Mouse (Mus musculus): Measurements from ENCODE around the gene Rae1.

The Rae1 gene

DNA sequence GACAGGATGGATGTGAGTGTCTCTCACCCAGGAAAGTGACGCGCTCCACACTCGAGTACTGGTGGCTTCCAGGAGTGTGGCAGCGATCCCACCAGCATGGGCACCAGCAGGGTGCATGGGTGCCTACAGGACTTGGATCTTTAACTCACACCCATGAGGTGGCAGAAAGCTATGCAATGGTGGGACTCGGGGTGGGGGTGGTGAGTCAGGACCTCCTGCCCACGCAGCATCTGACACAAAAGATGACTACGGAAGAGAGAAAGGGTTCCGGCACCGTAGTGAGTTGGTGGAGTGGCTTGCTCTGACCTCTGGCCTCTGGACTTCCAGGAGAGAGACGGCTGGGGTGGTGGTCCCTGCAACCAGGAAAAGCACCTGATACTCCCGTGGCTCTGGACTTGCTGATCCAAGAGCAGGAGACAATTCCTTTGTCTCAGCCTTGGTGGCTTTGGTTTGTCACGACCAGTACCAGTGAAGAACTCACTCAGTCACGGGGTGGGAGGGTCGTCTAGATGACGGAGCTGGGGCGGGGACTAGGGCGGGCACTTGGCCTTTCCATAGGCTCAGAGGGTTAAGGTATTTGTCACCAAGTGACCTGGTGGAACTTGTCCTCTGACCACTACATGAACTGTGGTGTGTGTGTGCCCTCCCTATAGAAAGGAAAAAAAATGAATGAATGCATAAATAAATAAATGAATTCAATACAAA is 48.3 kb downstream of the Rae1 start:
- DNase-seq (ENCODE audit: low read depth, low spot score) = no peak

DNA sequence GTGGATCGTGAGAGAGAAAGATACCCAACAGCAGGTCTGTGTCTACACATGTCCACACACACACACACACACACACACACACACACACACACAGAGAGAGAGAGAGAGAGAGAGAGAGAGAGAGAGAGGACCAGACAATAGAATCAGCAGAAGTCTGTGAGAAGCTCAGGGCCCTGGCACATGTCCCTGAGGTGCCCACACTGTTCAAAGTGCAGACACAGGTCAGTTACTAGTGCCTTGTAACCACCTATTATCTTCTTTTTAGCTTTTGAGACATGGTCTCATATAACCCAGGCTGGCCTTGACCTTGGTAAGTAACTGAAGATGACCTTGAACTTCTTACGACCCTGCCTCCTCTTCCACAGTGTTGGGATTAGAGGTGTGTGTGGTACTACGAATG is 49.3 kb downstream of the Rae1 start:
- DNase-seq (ENCODE audit: low read depth, low spot score) = no peak

DNA sequence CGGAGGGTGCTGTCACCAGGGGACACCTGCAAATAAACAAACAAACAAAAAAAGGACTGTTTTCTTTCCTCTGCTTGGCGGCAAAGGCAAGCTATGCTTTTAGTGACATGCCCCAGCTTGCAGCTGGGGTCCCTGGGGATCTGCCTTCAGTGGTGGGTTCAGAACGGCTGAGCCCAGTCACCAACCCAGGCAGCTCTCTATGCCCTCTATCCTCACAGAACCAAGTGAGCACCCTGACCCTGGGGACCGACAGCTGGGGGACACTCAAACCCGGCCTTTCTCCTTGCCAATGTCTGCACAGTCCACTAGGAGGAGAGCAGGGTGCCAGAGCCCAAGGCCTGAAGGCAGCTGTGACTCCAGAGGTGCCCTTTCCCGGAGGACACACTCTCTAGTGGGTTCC is 49.9 kb downstream of the Rae1 start:
- DNase-seq (ENCODE audit: low read depth, low spot score) = no peak

DNA sequence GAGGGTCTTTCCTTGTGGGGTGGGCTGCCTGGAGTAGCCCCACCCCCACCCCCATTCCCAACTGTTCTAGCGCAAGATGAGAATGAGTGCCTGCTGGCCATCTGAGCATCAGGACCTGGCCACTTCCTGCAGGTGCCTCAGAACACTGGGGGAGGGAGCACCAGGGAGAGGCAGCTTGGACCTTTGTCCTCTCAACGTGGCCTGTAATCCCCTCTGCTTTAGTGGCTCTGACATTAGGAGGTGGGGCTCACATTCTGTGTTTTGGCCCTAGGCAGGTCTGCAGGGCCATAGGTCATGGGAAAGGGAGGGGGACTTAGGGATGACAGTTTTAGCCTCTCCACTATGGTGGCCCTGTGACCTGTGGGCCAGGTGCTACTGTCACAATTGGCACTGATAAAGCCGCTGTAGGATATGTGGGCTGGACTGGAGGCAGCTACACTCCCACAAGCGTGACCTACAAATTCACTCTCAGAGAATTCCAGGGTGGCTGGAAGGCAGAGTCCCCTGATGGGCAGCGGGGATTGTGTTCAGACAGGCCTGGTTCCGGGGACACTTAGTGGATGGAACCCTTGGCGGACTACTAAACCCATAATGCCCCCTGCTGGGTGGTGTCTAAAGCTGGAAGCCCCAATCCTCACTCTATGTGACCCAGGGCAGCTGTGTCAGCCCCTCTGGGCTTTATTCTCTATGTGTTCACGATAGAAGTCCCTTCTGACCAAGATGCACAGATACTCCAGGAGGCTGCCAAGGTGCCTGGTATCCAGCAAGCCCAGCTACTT is 50.9 kb downstream of the Rae1 start:
- DNase-seq (ENCODE audit: low read depth, low spot score) = no peak

DNA sequence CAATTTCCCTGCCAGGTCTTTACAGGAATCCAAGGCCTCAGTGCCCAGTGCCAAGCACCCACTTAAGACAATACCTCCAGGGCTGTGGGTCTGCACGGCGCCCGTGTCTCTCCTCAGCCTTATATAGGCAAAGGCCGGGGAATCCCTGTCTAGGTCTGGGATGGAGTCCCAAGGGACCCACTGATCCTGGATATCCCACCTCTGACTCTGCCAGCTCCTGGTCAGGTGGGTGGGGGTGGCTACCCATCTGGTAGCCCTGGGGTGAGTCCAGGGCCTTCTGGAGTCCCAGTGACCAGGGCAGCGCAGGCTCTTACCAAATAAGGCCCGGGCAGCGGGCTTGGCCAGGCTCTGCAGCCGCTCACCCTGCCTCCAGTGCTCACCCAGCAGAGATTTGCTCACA is 53.0 kb downstream of the Rae1 start:
- DNase-seq (ENCODE audit: low read depth, low spot score) = no peak

DNA sequence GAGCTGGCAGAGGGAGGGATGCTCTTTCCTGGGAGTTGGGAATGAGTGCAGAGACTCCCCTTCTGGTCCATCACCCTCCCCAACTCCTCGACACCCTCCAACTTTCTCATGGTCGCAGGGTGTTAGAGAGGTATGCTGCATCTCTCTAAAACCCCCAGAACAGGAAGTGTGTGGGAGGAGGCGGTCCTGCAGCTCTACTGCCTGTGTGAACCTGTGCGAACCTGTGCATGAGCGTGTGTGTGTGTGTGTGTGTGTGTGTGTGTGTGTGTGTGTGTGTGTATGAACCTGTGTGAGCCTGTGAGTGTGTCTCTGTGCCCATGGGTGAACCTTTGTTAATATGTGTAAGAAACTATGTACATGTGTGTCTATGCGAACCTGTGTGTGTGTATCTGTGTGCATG is 53.9 kb downstream of the Rae1 start:
- DNase-seq (ENCODE audit: low read depth, low spot score) = no peak

DNA sequence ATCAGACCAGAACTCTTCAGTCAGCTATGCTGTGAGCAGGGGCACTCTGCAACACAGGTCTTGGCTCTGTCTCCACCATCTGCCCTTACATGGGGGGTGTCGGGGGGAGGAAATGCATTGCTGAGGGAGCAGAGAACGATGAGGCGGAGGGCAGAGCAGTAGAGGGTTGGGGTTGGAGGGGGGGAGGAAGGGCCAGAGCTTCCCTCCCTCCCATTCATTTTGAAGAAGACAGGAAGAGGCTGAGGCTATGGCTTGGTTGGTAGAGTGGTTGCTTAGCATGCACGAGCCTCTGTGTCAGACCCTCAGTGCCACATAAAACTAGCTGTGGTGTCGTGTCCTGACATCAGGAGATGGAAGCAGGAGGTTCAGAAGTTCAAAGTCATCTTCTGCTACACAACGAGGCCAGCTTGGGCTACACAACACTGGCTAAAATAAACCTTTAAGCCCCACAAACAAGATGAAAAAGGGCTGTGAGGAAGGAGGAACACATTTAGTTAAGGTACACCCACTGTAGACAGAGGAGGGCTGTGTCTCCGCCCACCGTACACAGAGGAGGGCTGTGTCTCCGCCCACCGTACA is 56.5 kb downstream of the Rae1 start:
- DNase-seq (ENCODE audit: low read depth, low spot score) = no peak

DNA sequence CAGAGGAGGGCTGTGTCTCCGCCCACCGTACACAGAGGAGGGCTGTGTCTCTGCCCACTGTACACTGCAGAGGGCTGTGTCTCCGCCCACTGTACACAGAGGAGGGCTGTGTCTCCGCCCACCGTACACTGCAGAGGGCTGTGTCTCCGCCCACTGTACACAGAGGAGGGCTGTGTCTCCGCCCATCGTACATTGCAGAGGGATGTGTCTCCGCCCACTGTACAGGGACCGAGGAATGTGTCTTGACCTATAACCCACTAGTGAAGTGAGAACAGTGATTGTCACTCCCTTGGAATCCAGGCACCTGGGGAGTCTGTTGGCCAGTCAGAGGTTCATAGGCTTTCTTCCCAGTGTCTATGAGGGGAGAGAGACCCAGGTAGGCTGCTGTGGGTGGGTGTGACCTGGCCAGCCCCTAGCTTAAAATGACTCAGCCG is 57.0 kb downstream of the Rae1 start:
- no peak for DNase-seq (ENCODE audit: low read depth, low spot score)

DNA sequence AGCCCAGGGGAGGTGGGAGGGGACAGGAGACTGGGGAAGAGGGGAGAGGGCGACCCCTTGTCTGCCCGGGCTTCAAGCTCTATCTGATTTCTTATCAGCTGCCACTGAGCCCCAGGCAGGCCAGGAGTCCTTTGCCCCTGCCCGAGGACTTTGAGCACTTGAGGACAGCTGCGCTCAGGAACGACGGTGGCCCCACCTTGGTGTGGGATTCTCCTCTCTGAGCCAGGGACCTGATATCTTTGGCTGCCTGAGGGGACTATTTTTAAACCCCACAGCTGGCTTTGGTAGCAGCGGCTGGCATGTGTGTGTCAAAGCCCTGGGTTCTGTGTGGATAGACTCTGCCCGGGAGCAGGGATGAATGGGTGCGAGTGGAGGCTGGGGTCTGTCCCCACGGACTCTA is 57.7 kb downstream of the Rae1 start:
- DNase-seq (ENCODE audit: low read depth, low spot score) = no peak

DNA sequence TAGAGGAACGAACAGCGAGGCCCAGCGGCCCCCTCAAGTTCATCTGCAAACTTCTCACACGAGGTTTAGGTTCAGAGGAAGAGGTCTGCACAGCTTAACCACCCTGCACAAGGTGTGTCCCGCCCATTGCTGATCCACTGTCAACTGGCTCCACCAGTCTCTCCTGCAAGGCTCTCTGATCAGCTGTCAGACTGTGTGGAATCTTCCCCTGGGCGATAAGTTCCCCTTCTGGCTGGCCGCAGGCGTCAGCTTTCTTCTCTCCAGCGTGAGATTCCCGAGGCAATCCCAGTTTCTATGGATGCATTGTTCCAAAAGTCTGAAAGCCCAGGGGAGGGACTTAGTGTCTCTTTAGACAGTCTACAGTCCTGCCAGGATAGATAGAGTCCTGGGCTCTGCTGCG is 58.3 kb downstream of the Rae1 start:
- no peak for DNase-seq (ENCODE audit: low read depth, low spot score)

DNA sequence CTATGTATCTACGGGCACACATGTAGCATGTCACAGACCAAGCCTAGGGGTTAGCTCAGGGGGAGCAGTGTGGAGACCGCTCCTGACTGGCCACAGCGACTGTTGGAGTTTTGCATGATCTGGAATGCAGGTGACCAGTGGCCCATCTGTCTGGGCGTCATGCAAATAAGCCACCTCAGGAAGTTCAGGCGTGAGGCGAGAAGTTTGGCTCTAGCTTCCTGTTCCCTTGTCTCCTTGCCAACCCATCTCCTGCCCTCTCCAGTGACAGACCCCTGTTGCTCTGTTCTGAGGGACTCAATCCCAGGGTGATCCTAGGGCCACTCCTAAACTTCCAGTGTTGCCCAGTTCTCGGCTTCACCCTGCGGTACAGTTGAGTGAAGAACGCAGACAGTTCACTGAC is 60.5 kb downstream of the Rae1 start:
- no peak for DNase-seq (ENCODE audit: low read depth, low spot score)

DNA sequence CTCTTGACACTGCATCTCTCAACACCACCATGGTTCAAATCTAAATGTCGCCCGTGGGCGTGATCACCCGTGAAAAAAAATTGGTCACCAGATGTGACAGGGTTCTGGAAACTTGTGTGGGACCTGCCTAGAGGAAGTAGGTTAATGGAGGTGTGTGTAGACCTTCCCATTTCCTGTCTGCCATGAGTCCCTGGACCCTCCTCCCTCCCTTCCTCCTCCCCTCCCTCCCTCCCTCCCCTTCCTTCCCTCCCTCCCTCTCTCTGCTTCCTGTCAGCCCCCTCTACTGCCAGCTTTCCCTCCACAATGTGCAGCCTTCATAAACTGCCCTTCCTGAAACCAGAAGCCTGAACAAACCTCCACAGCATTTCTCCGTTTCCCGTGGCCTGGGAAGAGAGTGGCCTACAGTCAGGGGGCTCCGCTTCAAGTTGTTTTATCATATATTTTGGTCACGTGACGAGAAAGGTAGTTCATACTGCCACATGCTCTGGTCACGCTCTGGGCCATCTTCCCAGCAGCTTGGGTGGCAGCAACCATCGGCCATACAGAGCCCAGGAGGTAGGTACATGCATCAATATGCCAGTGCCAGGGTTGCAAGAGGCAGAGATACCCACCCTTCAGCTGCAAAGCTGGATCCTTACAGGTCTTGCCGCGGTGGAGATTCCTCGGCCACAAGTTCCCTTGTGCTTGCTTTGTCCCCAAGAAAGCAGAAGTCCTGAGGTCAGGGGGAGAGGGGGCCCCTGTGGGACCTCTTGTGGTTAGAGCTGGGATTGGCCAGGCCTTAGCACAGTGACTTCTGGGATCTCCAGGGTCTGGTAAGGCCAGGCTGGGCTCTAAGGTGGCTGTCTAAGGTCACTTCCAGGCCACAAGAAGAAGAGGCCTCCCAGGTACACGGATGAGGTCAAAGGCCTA is 61.8 kb downstream of the Rae1 start:
- peak; percentile 4 for DNase-seq (ENCODE audit: low read depth, low spot score)

DNA sequence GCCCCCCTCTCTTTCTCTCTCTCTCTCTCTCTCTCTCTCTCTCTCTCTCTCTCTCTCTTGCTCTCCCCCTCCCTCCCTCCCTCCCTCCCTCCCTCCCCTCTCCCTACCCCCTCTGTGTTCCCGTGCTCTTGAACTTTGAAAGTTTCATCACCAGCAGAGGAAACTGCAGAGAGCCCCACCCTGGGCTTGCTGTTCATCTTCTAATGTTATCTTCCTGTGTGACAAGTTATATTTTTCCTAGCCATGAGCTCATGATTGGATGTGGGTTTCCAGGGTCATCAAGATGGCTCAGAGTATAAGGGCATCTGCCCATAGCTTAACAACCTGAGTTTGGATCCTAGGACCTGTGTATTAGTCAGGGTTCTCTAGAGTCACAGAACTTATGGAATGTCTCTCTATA is 63.3 kb downstream of the Rae1 start:
- DNase-seq (ENCODE audit: low read depth, low spot score) = no peak

DNA sequence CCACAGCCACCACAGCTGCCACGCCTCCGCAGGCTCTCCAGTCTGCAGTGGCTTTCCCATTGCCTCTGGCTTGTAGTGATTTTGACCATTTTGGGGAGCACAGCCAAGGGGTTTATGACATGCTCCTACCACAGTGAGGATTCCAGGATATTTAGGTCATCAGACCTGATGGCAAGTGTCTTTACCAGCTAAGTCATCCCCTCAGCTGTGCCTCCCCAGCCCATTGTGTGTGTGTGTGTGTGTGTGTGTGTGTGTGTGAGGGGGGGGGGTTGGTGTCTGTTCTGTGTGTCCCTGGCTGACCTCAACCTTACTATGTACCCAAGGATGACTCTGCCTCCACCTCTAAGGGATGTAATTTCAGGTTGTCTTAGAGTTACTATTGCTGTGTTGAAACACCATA is 64.9 kb downstream of the Rae1 start:
- no peak for DNase-seq (ENCODE audit: low read depth, low spot score)
